Mouse (Mus musculus): ENCODE data around the gene Tmem9. TPM values are rescaled to one million over a fixed set of nuclear protein-coding genes. Genes with fewer than 3 reads are reported as not detected.

The Tmem9 gene
- polyA plus RNA-seq, 1 experiment from 2014 or later: 90.6 TPM

DNA sequence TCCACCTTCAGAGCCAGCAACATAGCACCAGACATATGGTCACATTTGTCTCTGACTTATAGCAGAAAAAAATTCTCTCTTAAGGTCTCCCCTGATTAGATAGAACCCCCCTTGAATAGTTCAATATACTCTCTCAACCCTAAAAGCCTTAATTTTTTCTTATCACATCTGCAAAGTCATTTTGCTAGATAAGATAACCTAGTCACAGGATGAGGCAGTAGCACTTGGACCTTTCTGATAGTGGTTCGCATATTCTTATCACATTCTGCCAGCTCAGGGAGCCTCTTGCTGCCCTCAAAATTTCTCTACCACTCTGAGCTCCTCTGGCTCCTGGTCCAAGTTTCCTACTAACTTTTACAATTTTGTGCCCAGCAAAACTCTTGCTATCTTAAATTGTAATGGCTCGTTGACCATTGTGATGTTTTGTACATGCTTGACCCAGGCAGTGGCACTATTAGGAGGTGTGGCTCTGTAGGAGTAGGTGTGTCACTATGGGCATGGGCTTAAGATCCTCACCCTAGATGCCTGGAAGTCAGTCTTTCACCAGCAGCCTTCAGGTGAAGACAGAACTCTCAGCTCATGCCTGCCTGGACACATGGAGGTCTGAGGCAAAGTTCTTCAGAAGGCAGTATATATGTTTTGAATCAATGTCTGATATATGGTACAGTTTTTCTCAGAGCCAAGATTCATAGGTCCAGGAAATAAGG, 7.0 kb downstream of the Tmem9 start:
- H3K9ac ChIP-seq (ENCODE audit: low read length): no peak overlapping the region
- no peak overlapping the region for H3K4me3 ChIP-seq (ENCODE audit: low read depth, low read length)
- H3K9me3 ChIP-seq (ENCODE audit: control insufficient read depth, low read length): no peaks in the 10 kb centered on the region
- peaks cover 9% of the 10 kb centered on the region; the same call in 1 of the 2 replicates for H3K4me1 ChIP-seq (replicated peaks; ENCODE audit: control insufficient read depth, insufficient read depth, low read length)
- no peak overlapping the region for H3K4me2 ChIP-seq (ENCODE audit: low read length)
- ATAC-seq (replicated peaks; ENCODE audit: low FRiP score, low TSS enrichment, low read depth) (no peak), DNase-seq (ENCODE audit: low spot score) (no peak)
- H3K36me3 ChIP-seq (ENCODE audit: control insufficient read depth, insufficient read depth, low read length): no peaks in the 10 kb centered on the region
- 66% methylated on average over 2 of the region's 2 CpGs for WGBS
- no peaks in the 10 kb centered on the region for H3K27me3 ChIP-seq (replicated peaks; ENCODE audit: control insufficient read depth, insufficient read depth, low read length)
- H3K27ac ChIP-seq (ENCODE audit: low read depth): no peak overlapping the region

DNA sequence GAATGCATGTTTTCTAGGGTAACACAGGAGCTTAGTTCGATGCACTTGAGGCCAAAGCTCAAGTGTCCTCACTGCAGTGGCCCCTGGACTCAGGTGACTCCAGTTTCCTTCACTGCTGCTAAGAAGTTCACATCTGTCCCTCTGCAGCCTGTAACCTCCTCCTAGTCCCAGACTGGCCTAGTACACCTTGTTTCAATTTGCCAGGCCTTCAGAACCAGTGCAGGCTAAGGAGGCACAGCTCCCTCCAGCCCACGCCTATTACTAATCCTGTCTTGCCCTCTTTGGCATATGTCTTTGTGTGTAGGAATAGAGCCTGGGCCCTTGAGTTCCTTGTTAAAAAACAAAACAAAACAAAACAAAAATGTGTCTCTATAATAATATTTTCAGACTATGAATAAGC, 9.4 kb downstream of the Tmem9 start:
- DNase-seq (ENCODE audit: low spot score) (no peak), ATAC-seq (replicated peaks; ENCODE audit: low FRiP score, low TSS enrichment, low read depth) (no peak)
- no peak overlapping the region for H3K27ac ChIP-seq (ENCODE audit: low read depth)
- H3K9me3 ChIP-seq (ENCODE audit: control insufficient read depth, low read length): no peaks in the 10 kb centered on the region
- peak overlapping the region; percentile 84 for H3K4me3 ChIP-seq (ENCODE audit: low read depth, low read length)
- H3K27me3 ChIP-seq (replicated peaks; ENCODE audit: control insufficient read depth, insufficient read depth, low read length): no peaks in the 10 kb centered on the region
- peaks cover 19% of the 10 kb centered on the region for H3K36me3 ChIP-seq (ENCODE audit: control insufficient read depth, insufficient read depth, low read length)
- peak overlapping the region; percentile 95 for H3K4me2 ChIP-seq (ENCODE audit: low read length)
- 79% methylated on average over 2 of the region's 2 CpGs for WGBS
- peaks cover 9% of the 10 kb centered on the region; the same call in 1 of the 2 replicates for H3K4me1 ChIP-seq (replicated peaks; ENCODE audit: control insufficient read depth, insufficient read depth, low read length)
- H3K9ac ChIP-seq (ENCODE audit: low read length): peak overlapping the region; percentile 82

DNA sequence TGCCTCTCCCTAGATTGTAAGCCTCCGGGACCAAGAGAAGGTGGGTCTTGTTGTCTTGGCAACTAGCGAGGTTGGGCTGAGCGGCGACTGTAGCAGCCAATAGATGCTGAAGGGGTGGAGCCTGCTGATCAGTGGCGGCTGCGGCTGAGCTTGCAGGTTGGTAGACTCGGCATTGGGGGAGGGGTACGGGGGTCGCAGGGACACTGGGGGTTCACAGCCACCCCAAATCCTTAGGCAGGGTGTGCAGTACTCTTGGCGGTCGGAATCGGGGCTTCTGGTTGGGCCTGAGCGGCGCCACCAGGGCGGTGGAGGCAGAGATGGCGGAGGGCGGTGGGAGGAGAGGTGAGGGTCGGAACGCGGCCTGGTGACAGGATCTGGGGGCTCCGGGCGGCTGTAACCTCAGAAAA, 10.0 kb downstream of the Tmem9 start:
- H3K9me3 ChIP-seq (ENCODE audit: control insufficient read depth, low read length): no peaks in the 10 kb centered on the region
- WGBS: under 1% methylated on average over 22 of the region's 22 CpGs
- H3K4me2 ChIP-seq (ENCODE audit: low read length): peak overlapping the region; percentile 95
- peak; percentile 97 for ATAC-seq (replicated peaks; ENCODE audit: low FRiP score, low TSS enrichment, low read depth)
- H3K27me3 ChIP-seq (replicated peaks; ENCODE audit: control insufficient read depth, insufficient read depth, low read length): no peaks in the 10 kb centered on the region
- H3K4me1 ChIP-seq (replicated peaks; ENCODE audit: control insufficient read depth, insufficient read depth, low read length): peaks cover 9% of the 10 kb centered on the region; the same call in 1 of the 2 replicates
- peak overlapping the region; percentile 84 for H3K4me3 ChIP-seq (ENCODE audit: low read depth, low read length)
- H3K27ac ChIP-seq (ENCODE audit: low read depth): peak overlapping the region; percentile 67
- peak; percentile 95 for DNase-seq (ENCODE audit: low spot score)
- peaks cover 25% of the 10 kb centered on the region for H3K36me3 ChIP-seq (ENCODE audit: control insufficient read depth, insufficient read depth, low read length)
- H3K9ac ChIP-seq (ENCODE audit: low read length): peak overlapping the region; percentile 82

DNA sequence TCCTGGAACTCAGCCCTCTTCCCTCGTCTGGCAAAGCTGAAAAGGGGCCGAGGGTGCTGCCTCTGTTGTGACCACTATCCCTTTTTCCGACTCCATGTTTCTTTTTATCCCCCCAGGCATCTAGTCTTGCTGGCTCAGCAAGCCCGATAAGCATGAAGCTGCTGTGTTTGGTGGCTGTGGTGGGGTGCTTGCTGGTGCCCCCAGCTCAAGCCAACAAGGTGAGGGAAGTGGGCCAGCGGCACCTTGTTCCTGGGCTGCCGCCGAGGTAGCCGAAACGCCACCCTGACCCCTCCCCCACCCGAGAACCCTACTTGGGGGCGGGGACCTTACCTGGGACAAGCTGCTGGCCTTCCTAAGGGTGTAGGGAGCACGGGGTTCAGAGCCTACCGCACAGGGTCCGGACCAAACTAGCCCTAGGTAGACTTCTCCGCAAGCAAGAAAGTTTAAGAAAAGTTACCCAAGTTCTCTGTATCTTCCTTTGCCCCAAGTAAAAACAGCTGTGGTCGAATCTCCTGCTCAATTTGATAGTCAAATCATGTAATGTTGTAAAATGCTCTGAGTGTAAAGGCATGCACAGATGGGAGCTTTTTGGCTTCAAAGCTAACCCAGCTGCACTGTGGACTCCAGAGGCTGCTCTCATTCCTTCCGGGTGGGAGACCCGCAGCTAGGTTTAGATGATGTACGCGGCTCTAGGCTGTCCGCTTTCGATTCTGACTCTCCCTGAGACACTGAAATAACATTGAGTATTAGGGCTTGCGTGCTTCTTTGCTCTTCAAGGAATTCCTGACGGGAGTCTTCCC, 10.6 kb downstream of the Tmem9 start:
- Histone ChIP-seq H3K9me3 (ENCODE audit: control insufficient read depth, low read length) (no peaks in the 10 kb centered on the region), H3K9ac (ENCODE audit: low read length) (peak overlapping the region; percentile 82), H3K4me3 (ENCODE audit: low read depth, low read length) (peak overlapping the region; percentile 84), H3K27ac (ENCODE audit: low read depth) (peak overlapping the region; percentile 67), H3K36me3 (ENCODE audit: control insufficient read depth, insufficient read depth, low read length) (peaks cover 32% of the 10 kb centered on the region), H3K4me1 (replicated peaks; ENCODE audit: control insufficient read depth, insufficient read depth, low read length) (peaks cover 9% of the 10 kb centered on the region; the same call in 1 of the 2 replicates), H3K4me2 (ENCODE audit: low read length) (peak overlapping the region; percentile 95), H3K27me3 (replicated peaks; ENCODE audit: control insufficient read depth, insufficient read depth, low read length) (no peaks in the 10 kb centered on the region)
- peak; percentile 61 for ATAC-seq (replicated peaks; ENCODE audit: low FRiP score, low TSS enrichment, low read depth)
- DNase-seq (ENCODE audit: low spot score): no peak
- WGBS: 3% methylated on average over 24 of the region's 24 CpGs

DNA sequence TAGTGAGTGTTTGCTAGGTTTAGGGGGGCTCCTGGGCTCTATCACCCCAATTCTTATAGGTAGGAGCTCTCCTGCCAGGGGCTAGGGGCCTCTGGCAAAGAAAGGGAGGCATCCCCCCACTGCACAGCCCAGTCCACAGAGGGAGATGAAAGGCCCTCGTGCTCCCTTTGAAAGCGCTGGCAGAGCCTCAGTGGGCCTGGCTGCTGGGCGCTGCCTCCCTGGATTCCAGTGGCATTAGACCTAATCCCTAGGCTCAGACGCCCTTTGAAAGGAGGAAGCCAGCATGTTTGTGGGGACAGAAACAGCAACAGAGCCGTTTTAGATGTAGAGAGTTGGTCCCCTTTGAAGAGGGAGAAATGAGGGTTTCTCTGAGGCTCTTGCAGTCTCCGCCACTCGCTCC, 22.3 kb downstream of the Tmem9 start:
- WGBS: 51% methylated on average over 7 of the region's 7 CpGs
- H3K4me2 ChIP-seq (ENCODE audit: low read length): no peak overlapping the region
- no peak overlapping the region for H3K9ac ChIP-seq (ENCODE audit: low read length)
- no peak overlapping the region for H3K4me3 ChIP-seq (ENCODE audit: low read depth, low read length)
- H3K4me1 ChIP-seq (replicated peaks; ENCODE audit: control insufficient read depth, insufficient read depth, low read length): no peaks in the 10 kb centered on the region; the same call in 1 of the 2 replicates
- H3K36me3 ChIP-seq (ENCODE audit: control insufficient read depth, insufficient read depth, low read length): peaks cover 95% of the 10 kb centered on the region
- H3K9me3 ChIP-seq (ENCODE audit: control insufficient read depth, low read length): no peaks in the 10 kb centered on the region
- ATAC-seq (replicated peaks; ENCODE audit: low FRiP score, low TSS enrichment, low read depth) (no peak), DNase-seq (ENCODE audit: low spot score) (no peak)
- no peaks in the 10 kb centered on the region for H3K27me3 ChIP-seq (replicated peaks; ENCODE audit: control insufficient read depth, insufficient read depth, low read length)
- no peak overlapping the region for H3K27ac ChIP-seq (ENCODE audit: low read depth)

DNA sequence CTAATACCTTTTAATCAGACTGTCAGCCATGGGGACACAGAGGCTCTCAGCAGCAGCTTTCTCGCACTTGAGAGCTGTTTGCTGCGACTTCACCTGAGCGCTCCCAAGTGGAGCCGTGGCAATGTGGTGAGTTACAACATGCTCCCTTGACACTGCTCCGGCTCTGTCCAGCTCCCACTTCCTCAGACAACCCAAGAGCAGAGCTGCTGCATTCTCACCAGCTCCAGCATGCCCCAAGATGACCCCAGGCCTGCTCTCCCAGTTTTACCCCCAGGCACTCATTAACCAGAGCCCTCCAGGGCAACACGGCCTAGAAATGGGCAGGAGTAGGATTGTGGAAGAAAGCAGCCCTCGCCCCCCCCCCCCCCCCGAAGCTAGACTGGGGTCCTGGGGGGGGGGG, 23.7 kb downstream of the Tmem9 start:
- Histone ChIP-seq H3K9ac (ENCODE audit: low read length) (no peak overlapping the region), H3K36me3 (ENCODE audit: control insufficient read depth, insufficient read depth, low read length) (peaks cover 87% of the 10 kb centered on the region), H3K4me2 (ENCODE audit: low read length) (no peak overlapping the region), H3K27ac (ENCODE audit: low read depth) (no peak overlapping the region), H3K27me3 (replicated peaks; ENCODE audit: control insufficient read depth, insufficient read depth, low read length) (no peaks in the 10 kb centered on the region), H3K9me3 (ENCODE audit: control insufficient read depth, low read length) (no peaks in the 10 kb centered on the region), H3K4me1 (replicated peaks; ENCODE audit: control insufficient read depth, insufficient read depth, low read length) (no peaks in the 10 kb centered on the region; the same call in 1 of the 2 replicates), H3K4me3 (ENCODE audit: low read depth, low read length) (no peak overlapping the region)
- no peak for ATAC-seq (replicated peaks; ENCODE audit: low FRiP score, low TSS enrichment, low read depth)
- WGBS: 70% methylated on average over 8 of the region's 8 CpGs
- DNase-seq (ENCODE audit: low spot score): no peak

DNA sequence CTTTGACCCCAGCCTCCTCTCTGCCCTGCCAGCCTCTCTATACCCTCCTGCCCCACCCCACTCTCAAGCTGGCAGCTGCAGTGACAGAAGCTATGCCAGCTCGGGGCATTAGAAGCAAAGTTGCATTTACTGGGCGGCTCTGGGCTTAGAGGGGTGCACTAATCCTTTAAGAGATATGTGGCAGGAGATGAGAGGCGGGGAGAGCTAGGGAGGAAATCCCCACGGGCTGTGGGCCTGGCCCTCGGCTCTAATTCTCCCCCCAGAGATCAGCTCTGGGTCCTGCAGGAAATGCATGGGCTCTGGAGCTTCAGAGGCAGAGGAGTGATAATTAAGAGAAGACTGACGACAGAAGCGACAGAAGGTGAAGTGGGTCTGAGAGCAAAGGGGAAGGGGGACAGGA, 25.0 kb downstream of the Tmem9 start:
- H3K9me3 ChIP-seq (ENCODE audit: control insufficient read depth, low read length): no peaks in the 10 kb centered on the region
- no peak overlapping the region for H3K27ac ChIP-seq (ENCODE audit: low read depth)
- no peaks in the 10 kb centered on the region for H3K27me3 ChIP-seq (replicated peaks; ENCODE audit: control insufficient read depth, insufficient read depth, low read length)
- DNase-seq (ENCODE audit: low spot score) (no peak), ATAC-seq (replicated peaks; ENCODE audit: low FRiP score, low TSS enrichment, low read depth) (no peak)
- H3K4me2 ChIP-seq (ENCODE audit: low read length): no peak overlapping the region
- H3K4me1 ChIP-seq (replicated peaks; ENCODE audit: control insufficient read depth, insufficient read depth, low read length): no peaks in the 10 kb centered on the region; the same call in 1 of the 2 replicates
- WGBS: 60% methylated on average over 7 of the region's 7 CpGs
- H3K36me3 ChIP-seq (ENCODE audit: control insufficient read depth, insufficient read depth, low read length): peaks cover 75% of the 10 kb centered on the region
- no peak overlapping the region for H3K9ac ChIP-seq (ENCODE audit: low read length)
- H3K4me3 ChIP-seq (ENCODE audit: low read depth, low read length): no peak overlapping the region

DNA sequence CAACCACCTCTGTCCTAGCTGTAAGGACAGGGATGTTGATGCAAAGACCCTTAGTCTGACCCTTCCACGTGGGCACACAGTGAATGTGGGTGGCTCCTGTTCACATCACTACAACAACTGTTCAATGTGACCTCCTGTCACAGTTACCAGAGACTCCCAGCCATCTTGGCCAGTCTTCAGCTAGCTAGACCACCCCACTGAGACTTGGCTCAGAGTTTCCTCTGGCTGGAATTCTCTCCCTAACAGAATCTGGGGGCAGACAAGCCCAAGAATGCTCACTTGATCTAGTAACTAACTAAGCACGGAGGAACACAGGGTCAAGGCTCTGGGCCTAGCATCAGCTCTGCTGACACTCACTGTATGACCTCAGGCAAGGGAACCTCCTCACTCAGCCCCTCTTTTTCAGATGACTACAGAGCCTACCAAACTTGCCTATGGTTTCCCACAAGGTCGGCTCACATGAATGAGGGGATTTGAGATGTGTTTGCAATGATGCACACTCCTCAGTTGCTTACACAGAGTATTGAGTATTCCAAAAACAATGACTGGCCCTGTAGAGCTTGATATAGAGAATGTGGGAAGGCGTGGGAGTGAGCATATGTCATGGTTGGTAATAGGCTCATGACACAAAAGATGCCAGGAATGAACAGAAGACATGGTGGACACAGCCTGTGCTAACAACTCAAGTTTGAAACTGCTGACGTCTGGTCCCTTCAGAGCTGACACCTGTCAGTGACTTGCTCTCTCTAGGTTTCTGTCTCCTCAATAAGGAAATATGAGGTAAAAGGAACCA, 31.0 kb downstream of the Tmem9 start:
- H3K4me1 ChIP-seq (replicated peaks; ENCODE audit: control insufficient read depth, insufficient read depth, low read length): peaks cover 9% of the 10 kb centered on the region; the same call in 1 of the 2 replicates
- ATAC-seq (replicated peaks; ENCODE audit: low FRiP score, low TSS enrichment, low read depth): no peak
- WGBS: 80% methylated on average over 5 of the region's 5 CpGs

More for the DNA sequence above, 31.0 kb downstream of the Tmem9 start:
- H3K4me2 ChIP-seq (ENCODE audit: low read length): no peak overlapping the region
- H3K4me3 ChIP-seq (ENCODE audit: low read depth, low read length): no peak overlapping the region
- no peak overlapping the region for H3K9ac ChIP-seq (ENCODE audit: low read length)
- H3K27me3 ChIP-seq (replicated peaks; ENCODE audit: control insufficient read depth, insufficient read depth, low read length): no peaks in the 10 kb centered on the region
- DNase-seq (ENCODE audit: low spot score): no peak
- H3K36me3 ChIP-seq (ENCODE audit: control insufficient read depth, insufficient read depth, low read length): peaks cover 20% of the 10 kb centered on the region
- no peak overlapping the region for H3K27ac ChIP-seq (ENCODE audit: low read depth)
- H3K9me3 ChIP-seq (ENCODE audit: control insufficient read depth, low read length): no peaks in the 10 kb centered on the region

Data from intestine, embryonic 14.5 days (tissue).